Mouse (Mus musculus): ENCODE data around the gene Mtpn. TPM values are rescaled to one million over a fixed set of nuclear protein-coding genes. Genes with fewer than 3 reads are reported as not detected.

The Mtpn gene
- 171 and 203 TPM in 2 replicates for polyA plus RNA-seq (2014; fragmentation: Nextera tagmentation; extraction: Ambion mirVana)

- H3K27ac ChIP-seq (ENCODE audit: low read depth, low read length), result peak within 1 kb of the TSS; percentile 75
- ATAC-seq (ENCODE audit: low read depth), result peak; percentile 100
- no peaks in the 10 kb centered on the region for H3K9me3 ChIP-seq (ENCODE audit: control insufficient read depth, low read length)
- peaks cover 9% of the 10 kb centered on the region for H3K4me1 ChIP-seq (ENCODE audit: control insufficient read depth, insufficient read depth, low read length)
- under 1% methylated on average over 61 of the region's 61 CpGs for WGBS
- peak within 1 kb of the TSS; percentile 62 for H3K9ac ChIP-seq (replicated peaks; ENCODE audit: low read depth, low read length)
- H3K4me3 ChIP-seq (ENCODE audit: low read depth, low read length), result peak within 1 kb of the TSS; percentile 91
- H3K27me3 ChIP-seq (ENCODE audit: control insufficient read depth, insufficient read depth, low read length), result no peaks in the 10 kb centered on the region
- no peaks in the 10 kb centered on the region for H3K36me3 ChIP-seq (ENCODE audit: control insufficient read depth, insufficient read depth, low read length)
- H3K4me2 ChIP-seq (ENCODE audit: low read depth, low read length), result peak within 1 kb of the TSS; percentile 82
Measured at GRCm38 (mm10) chr6:35539304-35540009, at the start of gene Mtpn. Gene Mtpn, minus strand, starts transcription at chr6:35539888.

- H3K4me1 ChIP-seq (ENCODE audit: control insufficient read depth, insufficient read depth, low read length), result no peaks in the 10 kb centered on the region
- H3K4me3 ChIP-seq (ENCODE audit: low read depth, low read length), result no peak overlapping the region
- H3K27me3 ChIP-seq (ENCODE audit: control insufficient read depth, insufficient read depth, low read length), result no peaks in the 10 kb centered on the region
- no peak overlapping the region for H3K4me2 ChIP-seq (ENCODE audit: low read depth, low read length)
- H3K9me3 ChIP-seq (ENCODE audit: control insufficient read depth, low read length), result no peaks in the 10 kb centered on the region
- no peak overlapping the region for H3K9ac ChIP-seq (replicated peaks; ENCODE audit: low read depth, low read length)
- no peaks in the 10 kb centered on the region for H3K36me3 ChIP-seq (ENCODE audit: control insufficient read depth, insufficient read depth, low read length)
- ATAC-seq (ENCODE audit: low read depth), result no peak
- H3K27ac ChIP-seq (ENCODE audit: low read depth, low read length), result no peak overlapping the region
Measured at GRCm38 (mm10) chr6:35568731-35569130, 29.0 kb upstream of the Mtpn start.

- ATAC-seq (ENCODE audit: low read depth), result no peak
- H3K27me3 ChIP-seq (ENCODE audit: control insufficient read depth, insufficient read depth, low read length), result no peaks in the 10 kb centered on the region
Measured at GRCm38 (mm10) chr6:35567755-35568154, 28.1 kb upstream of the Mtpn start.

GRCm38 (mm10) chr6:35559950-35560349 lies 20.3 kb upstream of the Mtpn start:
- H3K4me2 ChIP-seq (ENCODE audit: low read depth, low read length), result no peak overlapping the region
- no peak overlapping the region for H3K9ac ChIP-seq (replicated peaks; ENCODE audit: low read depth, low read length)
- no peaks in the 10 kb centered on the region for H3K27me3 ChIP-seq (ENCODE audit: control insufficient read depth, insufficient read depth, low read length)
- H3K36me3 ChIP-seq (ENCODE audit: control insufficient read depth, insufficient read depth, low read length), result no peaks in the 10 kb centered on the region
- H3K4me1 ChIP-seq (ENCODE audit: control insufficient read depth, insufficient read depth, low read length), result no peaks in the 10 kb centered on the region
- ATAC-seq (ENCODE audit: low read depth), result no peak
- H3K4me3 ChIP-seq (ENCODE audit: low read depth, low read length), result no peak overlapping the region
- no peaks in the 10 kb centered on the region for H3K9me3 ChIP-seq (ENCODE audit: control insufficient read depth, low read length)
- 70% methylated on average over 2 of the region's 2 CpGs for WGBS
- no peak overlapping the region for H3K27ac ChIP-seq (ENCODE audit: low read depth, low read length)

More at GRCm38 (mm10) chr6:35567755-35568154, 28.1 kb upstream of the Mtpn start:
- Histone ChIP-seq H3K27ac (ENCODE audit: low read depth, low read length) (no peak overlapping the region), H3K36me3 (ENCODE audit: control insufficient read depth, insufficient read depth, low read length) (no peaks in the 10 kb centered on the region), H3K9me3 (ENCODE audit: control insufficient read depth, low read length) (no peaks in the 10 kb centered on the region), H3K9ac (replicated peaks; ENCODE audit: low read depth, low read length) (no peak overlapping the region), H3K4me1 (ENCODE audit: control insufficient read depth, insufficient read depth, low read length) (no peaks in the 10 kb centered on the region), H3K4me2 (ENCODE audit: low read depth, low read length) (no peak overlapping the region), H3K4me3 (ENCODE audit: low read depth, low read length) (no peak overlapping the region)

- H3K27ac ChIP-seq (ENCODE audit: low read depth, low read length), result no peak overlapping the region
- no peaks in the 10 kb centered on the region for H3K36me3 ChIP-seq (ENCODE audit: control insufficient read depth, insufficient read depth, low read length)
- H3K9ac ChIP-seq (replicated peaks; ENCODE audit: low read depth, low read length), result no peak overlapping the region
- H3K4me3 ChIP-seq (ENCODE audit: low read depth, low read length), result no peak overlapping the region
- no peak for ATAC-seq (ENCODE audit: low read depth)
- H3K9me3 ChIP-seq (ENCODE audit: control insufficient read depth, low read length), result no peaks in the 10 kb centered on the region
- H3K4me1 ChIP-seq (ENCODE audit: control insufficient read depth, insufficient read depth, low read length), result no peaks in the 10 kb centered on the region
- H3K4me2 ChIP-seq (ENCODE audit: low read depth, low read length), result no peak overlapping the region
- H3K27me3 ChIP-seq (ENCODE audit: control insufficient read depth, insufficient read depth, low read length), result no peaks in the 10 kb centered on the region
Measured at GRCm38 (mm10) chr6:35544352-35544751, 4.7 kb upstream of the Mtpn start.

- no peak overlapping the region for H3K9ac ChIP-seq (replicated peaks; ENCODE audit: low read depth, low read length)
- no peaks in the 10 kb centered on the region for H3K27me3 ChIP-seq (ENCODE audit: control insufficient read depth, insufficient read depth, low read length)
- H3K4me1 ChIP-seq (ENCODE audit: control insufficient read depth, insufficient read depth, low read length), result peaks cover 9% of the 10 kb centered on the region
- no peak overlapping the region for H3K27ac ChIP-seq (ENCODE audit: low read depth, low read length)
- 83% methylated on average over 8 of the region's 8 CpGs for WGBS
- H3K36me3 ChIP-seq (ENCODE audit: control insufficient read depth, insufficient read depth, low read length), result no peaks in the 10 kb centered on the region
- ATAC-seq (ENCODE audit: low read depth), result no peak
- no peak overlapping the region for H3K4me2 ChIP-seq (ENCODE audit: low read depth, low read length)
- H3K4me3 ChIP-seq (ENCODE audit: low read depth, low read length), result no peak overlapping the region
- H3K9me3 ChIP-seq (ENCODE audit: control insufficient read depth, low read length), result no peaks in the 10 kb centered on the region
Measured at GRCm38 (mm10) chr6:35542656-35543400, 3.1 kb upstream of the Mtpn start.

GRCm38 (mm10) chr6:35540377-35540776 lies 689 bp upstream of the Mtpn start:
- Histone ChIP-seq H3K36me3 (ENCODE audit: control insufficient read depth, insufficient read depth, low read length) (no peaks in the 10 kb centered on the region), H3K27ac (ENCODE audit: low read depth, low read length) (no peak overlapping the region), H3K4me1 (ENCODE audit: control insufficient read depth, insufficient read depth, low read length) (peaks cover 9% of the 10 kb centered on the region), H3K9ac (replicated peaks; ENCODE audit: low read depth, low read length) (no peak overlapping the region), H3K27me3 (ENCODE audit: control insufficient read depth, insufficient read depth, low read length) (no peaks in the 10 kb centered on the region), H3K4me2 (ENCODE audit: low read depth, low read length) (no peak overlapping the region), H3K4me3 (ENCODE audit: low read depth, low read length) (no peak overlapping the region), H3K9me3 (ENCODE audit: control insufficient read depth, low read length) (no peaks in the 10 kb centered on the region)
- WGBS, result 92% methylated on average over 9 of the region's 9 CpGs
- no peak for ATAC-seq (ENCODE audit: low read depth)

GRCm38 (mm10) chr6:35538757-35539303 lies 858 bp downstream of the Mtpn start:
- peak overlapping the region; percentile 91 for H3K4me3 ChIP-seq (ENCODE audit: low read depth, low read length)
- WGBS, result 6% methylated on average over 21 of the region's 21 CpGs
- no peaks in the 10 kb centered on the region for H3K9me3 ChIP-seq (ENCODE audit: control insufficient read depth, low read length)
- peak overlapping the region; percentile 82 for H3K4me2 ChIP-seq (ENCODE audit: low read depth, low read length)
- no peaks in the 10 kb centered on the region for H3K36me3 ChIP-seq (ENCODE audit: control insufficient read depth, insufficient read depth, low read length)
- no peak for ATAC-seq (ENCODE audit: low read depth)
- H3K9ac ChIP-seq (replicated peaks; ENCODE audit: low read depth, low read length), result peak overlapping the region; percentile 62
- H3K27me3 ChIP-seq (ENCODE audit: control insufficient read depth, insufficient read depth, low read length), result no peaks in the 10 kb centered on the region
- peaks cover 9% of the 10 kb centered on the region for H3K4me1 ChIP-seq (ENCODE audit: control insufficient read depth, insufficient read depth, low read length)
- no peak overlapping the region; the same call in 1 of the 2 replicates for H3K27ac ChIP-seq (ENCODE audit: low read depth, low read length)

GRCm38 (mm10) chr6:35536021-35536420 lies 3.7 kb downstream of the Mtpn start:
- Histone ChIP-seq H3K9me3 (ENCODE audit: control insufficient read depth, low read length) (no peaks in the 10 kb centered on the region), H3K4me1 (ENCODE audit: control insufficient read depth, insufficient read depth, low read length) (peaks cover 9% of the 10 kb centered on the region), H3K27me3 (ENCODE audit: control insufficient read depth, insufficient read depth, low read length) (no peaks in the 10 kb centered on the region), H3K36me3 (ENCODE audit: control insufficient read depth, insufficient read depth, low read length) (no peaks in the 10 kb centered on the region), H3K4me2 (ENCODE audit: low read depth, low read length) (no peak overlapping the region), H3K4me3 (ENCODE audit: low read depth, low read length) (no peak overlapping the region), H3K27ac (ENCODE audit: low read depth, low read length) (no peak overlapping the region), H3K9ac (replicated peaks; ENCODE audit: low read depth, low read length) (no peak overlapping the region)
- no peak for ATAC-seq (ENCODE audit: low read depth)
- 90% methylated on average over 7 of the region's 7 CpGs for WGBS

Measured in neural tube, embryonic 14.5 days (tissue).